Comparison of ENCODE assay signal across 27 mouse cellular contexts in the genomic region with DNA sequence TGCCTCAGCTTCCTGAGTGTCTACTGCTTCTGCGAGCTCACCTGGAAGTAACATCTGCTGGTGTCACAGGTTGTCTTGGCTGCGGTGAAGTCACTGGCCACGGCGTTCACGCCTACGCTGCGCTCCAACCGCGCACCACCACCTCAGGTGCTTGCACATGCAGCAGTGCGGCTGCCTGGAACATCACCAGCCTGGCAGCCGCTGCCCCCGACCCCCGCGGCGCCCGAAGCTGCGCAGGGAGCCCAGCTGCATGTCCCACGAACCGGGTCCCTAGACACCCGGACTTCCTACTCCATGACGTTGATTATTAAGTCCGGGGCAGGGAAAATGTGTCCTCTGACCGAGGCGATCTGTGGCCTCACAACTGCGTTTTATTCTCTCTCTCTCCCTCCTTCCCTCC. TPM values are rescaled to one million over a fixed set of nuclear protein-coding genes. Genes with fewer than 3 reads are reported as not detected.
DNase-seq lines count a peak whose midpoint lies in the region; ATAC-seq and TF ChIP-seq lines count a peak whose summit lies in the region.
"Had no signal": no experiment of that assay in that cellular context is flagged by ENCODE, and none has a peak within 500 bp of the region (broad histone marks: within the 10 kb centered on the region; RNA-seq: fewer than 3 reads in every experiment).

No protein-coding gene starts in this region.

- H3K4me3 ChIP-seq in heart, embryonic 10.5 days: peak overlapping the region; percentile 9; the same call in 1 of the 2 replicates
- H3K4me3 ChIP-seq in liver, embryonic 11.5 days (ENCODE audit: low read depth, low read length): peak overlapping the region; percentile 18; the same call in 1 of the 2 replicates
- H3K4me3 ChIP-seq in bone marrow, adult 2 months (replicated peaks; ENCODE audit: control insufficient read depth, low read depth, low read length): peak overlapping the region; percentile 25
- peak overlapping the region; percentile 63 for H3K4me3 ChIP-seq in liver, embryonic 15.5 days (replicated peaks)
- H3K4me3 ChIP-seq: embryonic facial prominence, embryonic 13.5 days; heart, adult 2 months; hindbrain, embryonic 15.5 days; layer of hippocampus, adult 2 months; limb, embryonic 10.5 days had no signal

- WGBS in heart, embryonic 10.5 days: 63% methylated on average over 25 of the region's 25 CpGs
- WGBS in liver, embryonic 11.5 days: 68% methylated on average over 25 of the region's 25 CpGs
- 92% methylated on average over 25 of the region's 25 CpGs for whole genome bisulfite sequencing in bone marrow, adult 2 months
- WGBS in liver, embryonic 15.5 days (ENCODE audit: insufficient replicate concordance): 72% methylated on average over 25 of the region's 25 CpGs

- no peaks in the 10 kb centered on the region for H3K36me3 ChIP-seq in heart, embryonic 10.5 days
- H3K36me3 ChIP-seq in liver, embryonic 11.5 days (ENCODE audit: control insufficient read depth, insufficient read depth, low read length): no peaks in the 10 kb centered on the region
- peaks cover 2% of the 10 kb centered on the region; the same call in 1 of the 2 replicates for H3K36me3 ChIP-seq in liver, embryonic 15.5 days (replicated peaks)
- H3K36me3 ChIP-seq: embryonic facial prominence, embryonic 13.5 days; hindbrain, embryonic 15.5 days; limb, embryonic 10.5 days had no signal

- DNase-seq in heart, embryonic 10.5 days (ENCODE audit: low spot score): no peak
- no peak for DNase-seq in heart, adult 18-20 months
- DNase-seq in liver, embryonic 11.5 days (ENCODE audit: low spot score): no peak
- DNase-seq in liver: no peak
- no peak for DNase-seq in adrenal gland, postnatal 4 days (ENCODE audit: low spot score in 2 of 2)
- no peak for DNase-seq in gastrocnemius, postnatal 25 days
- DNase-seq: adrenal gland, postnatal 25 days; B cell, adult 2 months; cerebellum, adult 11-12 months; cerebellum, postnatal 25 days; gastrocnemius, postnatal 10 days; heart, adult 2 months; kidney, adult 9 months; kidney, postnatal 14 days had no signal

- H3K4me2 ChIP-seq in liver, embryonic 11.5 days: peak overlapping the region; percentile 61
- peak overlapping the region; percentile 91 for H3K4me2 ChIP-seq in liver, embryonic 15.5 days
- H3K4me2 ChIP-seq: embryonic facial prominence, embryonic 13.5 days; hindbrain, embryonic 15.5 days had no signal

- TF ChIP-seq CTCF in bone marrow, adult 2 months (IDR thresholded peaks at IDR 0.05; ENCODE audit: control insufficient read depth, insufficient read depth, low read length): no peak

- peak overlapping the region; percentile 59 for H3K9ac ChIP-seq in liver, embryonic 11.5 days (ENCODE audit: low read depth, low read length)
- peak overlapping the region; percentile 72 for H3K9ac ChIP-seq in liver, embryonic 15.5 days
- H3K9ac ChIP-seq: hindbrain, embryonic 15.5 days had no signal

- H3K9me3 ChIP-seq in heart, embryonic 10.5 days: no peaks in the 10 kb centered on the region
- H3K9me3 ChIP-seq in liver, embryonic 11.5 days (ENCODE audit: control insufficient read depth, low read length): no peaks in the 10 kb centered on the region
- H3K9me3 ChIP-seq in liver, embryonic 15.5 days (replicated peaks): no peaks in the 10 kb centered on the region
- H3K9me3 ChIP-seq: embryonic facial prominence, embryonic 13.5 days; hindbrain, embryonic 15.5 days; limb, embryonic 10.5 days had no signal

- H3K27ac ChIP-seq in heart, embryonic 10.5 days: peak overlapping the region; percentile 50; the same call in 1 of the 2 replicates
- H3K27ac ChIP-seq in liver, embryonic 11.5 days (ENCODE audit: low read depth, low read length): peak overlapping the region; percentile 97
- H3K27ac ChIP-seq in bone marrow, adult 2 months (ENCODE audit: control insufficient read depth, insufficient read depth, low read depth, low read length, poor library complexity): peak overlapping the region; percentile 73
- H3K27ac ChIP-seq in liver, embryonic 15.5 days (replicated peaks): peak overlapping the region; percentile 98
- H3K27ac ChIP-seq: embryonic facial prominence, embryonic 13.5 days; heart, adult 2 months; hindbrain, embryonic 15.5 days; layer of hippocampus, adult 2 months; macrophage had no signal

- no peak for ATAC-seq in liver, embryonic 11.5 days (replicated peaks; ENCODE audit: low FRiP score)
- no peak for ATAC-seq in liver, embryonic 15.5 days (ENCODE audit: insufficient read depth)
- ATAC-seq: forebrain, embryonic 16.5 days; intestine, embryonic 16.5 days; lung, postnatal 0 days had no signal

- no peak; the same call in 1 of the 2 replicates for TF ChIP-seq POLR2A in bone marrow, adult 2 months (IDR thresholded peaks at IDR 0.05; ENCODE audit: borderline replicate concordance, control insufficient read depth, low read depth, low read length)

- H3K27me3 ChIP-seq in heart, embryonic 10.5 days (ENCODE audit: insufficient read depth, poor library complexity, severe bottlenecking): peaks cover 49% of the 10 kb centered on the region
- no peaks in the 10 kb centered on the region for H3K27me3 ChIP-seq in liver, embryonic 11.5 days (replicated peaks; ENCODE audit: control insufficient read depth, insufficient read depth, low read length)
- H3K27me3 ChIP-seq in liver, embryonic 15.5 days: peaks cover 10% of the 10 kb centered on the region; the same call in 1 of the 2 replicates
- H3K27me3 ChIP-seq: hindbrain, embryonic 15.5 days had no signal

- H3K4me1 ChIP-seq in heart, embryonic 10.5 days: peaks cover 39% of the 10 kb centered on the region
- peaks cover 35% of the 10 kb centered on the region for H3K4me1 ChIP-seq in liver, embryonic 11.5 days (replicated peaks; ENCODE audit: control insufficient read depth, insufficient read depth, low read length)
- H3K4me1 ChIP-seq in bone marrow, adult 2 months (ENCODE audit: control insufficient read depth, insufficient read depth, low read length): peaks cover 5% of the 10 kb centered on the region
- peaks cover 85% of the 10 kb centered on the region for H3K4me1 ChIP-seq in liver, embryonic 15.5 days (replicated peaks)

RNA-seq across cellular contexts. Expression of gene Arrdc2, which starts 3.0 kb away (rescaled TPM):
- 3.7 and 3.8 TPM in 2 replicates for polyA plus RNA-seq in heart, embryonic 10.5 days (2016; fragmentation: Nextera tagmentation; extraction: Ambion mirVana)
- total RNA-seq in heart, adult 18-20 months (2021): 10 to 100 TPM; 14.8 to 29.0 TPM
- 13.4 and 14.5 TPM in 2 replicates for polyA plus RNA-seq in liver, embryonic 11.5 days (2014; fragmentation: Nextera tagmentation; extraction: Ambion mirVana)
- 19.1 and 44.8 TPM in 2 replicates for polyA plus RNA-seq in bone marrow, adult 2 months (2011; ENCODE audit: insufficient read depth, insufficient read length, low replicate concordance, missing spikeins)
- polyA plus RNA-seq in liver, embryonic 15.5 days (2015; fragmentation: Nextera tagmentation; extraction: Ambion mirVana): 12.6 and 15.2 TPM in 2 replicates
- total RNA-seq in adrenal gland, postnatal 4 days (2021): 10 to 100 TPM; 14.6 to 15.7 TPM
- total RNA-seq in gastrocnemius, postnatal 25 days (2021): 10 to 100 TPM; 21.7 to 39.3 TPM

RNA-seq across cellular contexts. Expression of gene Kcnn1, which starts 20.6 kb away (rescaled TPM):
- 1.1 and 1.6 TPM in 2 replicates for polyA plus RNA-seq in heart, embryonic 10.5 days (2016; fragmentation: Nextera tagmentation; extraction: Ambion mirVana)
- 10 to 100 TPM; 13.7 to 14.4 TPM for total RNA-seq in heart, adult 18-20 months (2021)
- polyA plus RNA-seq in liver, embryonic 11.5 days (2014; fragmentation: Nextera tagmentation; extraction: Ambion mirVana): 0.47 and 0.73 TPM in 2 replicates
- polyA plus RNA-seq in bone marrow, adult 2 months (2011; ENCODE audit: insufficient read depth, insufficient read length, low replicate concordance, missing spikeins): not detected in 2 replicates
- 0.25 and 0.38 TPM in 2 replicates for polyA plus RNA-seq in liver, embryonic 15.5 days (2015; fragmentation: Nextera tagmentation; extraction: Ambion mirVana)
- 1 to 10 TPM; 1.4 to 2.1 TPM for total RNA-seq in adrenal gland, postnatal 4 days (2021)
- total RNA-seq in gastrocnemius, postnatal 25 days (2021): 10 to 100 TPM; 11.8 to 14.4 TPM
- total RNA-seq: monocyte, adult 5-6 weeks; neutrophil, adult 5-6 weeks had no signal

RNA-seq across cellular contexts. Expression of gene Ccdc124, which starts 31.3 kb away (rescaled TPM):
- polyA plus RNA-seq in heart, embryonic 10.5 days (2016; fragmentation: Nextera tagmentation; extraction: Ambion mirVana): 120 and 143 TPM in 2 replicates
- 10 to 100 TPM; 42.4 to 46.2 TPM for total RNA-seq in heart, adult 18-20 months (2021)
- 110 and 112 TPM in 2 replicates for polyA plus RNA-seq in liver, embryonic 11.5 days (2014; fragmentation: Nextera tagmentation; extraction: Ambion mirVana)
- 27.6 and 41.7 TPM in 2 replicates for polyA plus RNA-seq in bone marrow, adult 2 months (2011; ENCODE audit: insufficient read depth, insufficient read length, low replicate concordance, missing spikeins)
- 48.1 and 51.2 TPM in 2 replicates for polyA plus RNA-seq in liver, embryonic 15.5 days (2015; fragmentation: Nextera tagmentation; extraction: Ambion mirVana)
- 10 to 100 TPM; 36.8 to 38.6 TPM for total RNA-seq in adrenal gland, postnatal 4 days (2021)
- total RNA-seq in gastrocnemius, postnatal 25 days (2021): 10 to 100 TPM; 58.3 to 58.8 TPM

RNA-seq across cellular contexts. Expression of gene Il12rb1, which starts 34.2 kb away (rescaled TPM):
- 0.12 TPM in 1 of 2 replicates, not detected in the other for polyA plus RNA-seq in heart, embryonic 10.5 days (2016; fragmentation: Nextera tagmentation; extraction: Ambion mirVana)
- total RNA-seq in heart, adult 18-20 months (2021): under 1 TPM; 0.15 to 0.31 TPM
- 0.10 and 0.25 TPM in 2 replicates for polyA plus RNA-seq in liver, embryonic 11.5 days (2014; fragmentation: Nextera tagmentation; extraction: Ambion mirVana)
- polyA plus RNA-seq in bone marrow, adult 2 months (2011; ENCODE audit: insufficient read depth, insufficient read length, low replicate concordance, missing spikeins): 0.36 and 1.9 TPM in 2 replicates
- polyA plus RNA-seq in liver, embryonic 15.5 days (2015; fragmentation: Nextera tagmentation; extraction: Ambion mirVana): 0.22 TPM in 2 replicates
- under 1 TPM; 0.22 to 0.37 TPM for total RNA-seq in adrenal gland, postnatal 4 days (2021)
- not detected for total RNA-seq in gastrocnemius, postnatal 25 days (2021)
- total RNA-seq: adrenal gland, postnatal 25 days; heart, adult 2 months had no signal
- polyA plus RNA-seq: heart, postnatal 0 days; hindbrain, embryonic 15.5 days; limb, embryonic 10.5 days had no signal

RNA-seq across cellular contexts. Expression of gene Mast3, which starts 37.6 kb away (rescaled TPM):
- 7.9 and 9.3 TPM in 2 replicates for polyA plus RNA-seq in heart, embryonic 10.5 days (2016; fragmentation: Nextera tagmentation; extraction: Ambion mirVana)
- total RNA-seq in heart, adult 18-20 months (2021): 1 to 10 TPM; 6.8 to 9.8 TPM
- polyA plus RNA-seq in liver, embryonic 11.5 days (2014; fragmentation: Nextera tagmentation; extraction: Ambion mirVana): 18.2 and 19.3 TPM in 2 replicates
- 20.5 and 70.7 TPM in 2 replicates for polyA plus RNA-seq in bone marrow, adult 2 months (2011; ENCODE audit: insufficient read depth, insufficient read length, low replicate concordance, missing spikeins)
- polyA plus RNA-seq in liver, embryonic 15.5 days (2015; fragmentation: Nextera tagmentation; extraction: Ambion mirVana): 6.7 and 8.2 TPM in 2 replicates
- total RNA-seq in adrenal gland, postnatal 4 days (2021): 10 to 100 TPM; 34.5 to 40.9 TPM
- total RNA-seq in gastrocnemius, postnatal 25 days (2021): 1 to 10 TPM; 2.4 to 3.4 TPM

Comparison
In these comparisons a context has a peak if more than half of its experiments do, and no peak if none do; other contexts are left out.
1. H3K4me3 ChIP-seq: peak in every context shown above with its lines; median percentile 63 in liver, embryonic 15.5 days; 25 in bone marrow, adult 2 months; 18 in liver, embryonic 11.5 days; 9 in heart, embryonic 10.5 days.